In genomic region chr17:9298231-9298630, GRCm38 (mm10) we compare ENCODE assay signal across 16 mouse cellular contexts.
"Had no signal": no experiment of that assay in that cellular context is flagged by ENCODE, and none has a peak within 500 bp of the region (broad histone marks: within the 10 kb centered on the region; RNA-seq: fewer than 3 reads in every experiment).

No protein-coding gene starts in this region.

- H3K9me3 ChIP-seq: neural tube, embryonic 12.5 days; neural tube, embryonic 13.5 days; neural tube, embryonic 15.5 days; stomach, embryonic 15.5 days had no signal

- DNase-seq: retina, postnatal 1 day; right cerebral cortex, adult 18-20 months; right cerebral cortex, postnatal 14 days; right cerebral cortex, postnatal 25 days; right cerebral cortex, postnatal 4 days; spleen, adult 18-20 months; thymus, adult 18-20 months; thymus, adult 2 months; thymus, postnatal 14 days; thymus, postnatal 36 days; thymus, postnatal 4 days had no signal

- H3K4me3 ChIP-seq: neural tube, embryonic 12.5 days; neural tube, embryonic 13.5 days; neural tube, embryonic 15.5 days; stomach, embryonic 15.5 days had no signal

- H3K4me2 ChIP-seq: neural tube, embryonic 12.5 days; neural tube, embryonic 13.5 days; neural tube, embryonic 15.5 days; stomach, embryonic 15.5 days had no signal

- H3K36me3 ChIP-seq: neural tube, embryonic 12.5 days; neural tube, embryonic 13.5 days; neural tube, embryonic 15.5 days; stomach, embryonic 15.5 days had no signal

- H3K27me3 ChIP-seq: neural tube, embryonic 12.5 days; neural tube, embryonic 13.5 days; neural tube, embryonic 15.5 days; stomach, embryonic 15.5 days had no signal

- H3K4me1 ChIP-seq: neural tube, embryonic 12.5 days; stomach, embryonic 15.5 days had no signal

- H3K9ac ChIP-seq: neural tube, embryonic 12.5 days; neural tube, embryonic 13.5 days; neural tube, embryonic 15.5 days; stomach, embryonic 15.5 days had no signal

- H3K27ac ChIP-seq: neural tube, embryonic 12.5 days; neural tube, embryonic 13.5 days; neural tube, embryonic 15.5 days; stomach, embryonic 15.5 days; stomach, postnatal 0 days had no signal
